Mouse (Mus musculus): ENCODE data around the gene Rnf32. TPM values are rescaled to one million over a fixed set of nuclear protein-coding genes. Genes with fewer than 3 reads are reported as not detected.

The Rnf32 gene
- polyA plus RNA-seq (2015; fragmentation: Nextera tagmentation; extraction: Ambion mirVana), result 0.10 and 0.14 TPM in 2 replicates

DNA sequence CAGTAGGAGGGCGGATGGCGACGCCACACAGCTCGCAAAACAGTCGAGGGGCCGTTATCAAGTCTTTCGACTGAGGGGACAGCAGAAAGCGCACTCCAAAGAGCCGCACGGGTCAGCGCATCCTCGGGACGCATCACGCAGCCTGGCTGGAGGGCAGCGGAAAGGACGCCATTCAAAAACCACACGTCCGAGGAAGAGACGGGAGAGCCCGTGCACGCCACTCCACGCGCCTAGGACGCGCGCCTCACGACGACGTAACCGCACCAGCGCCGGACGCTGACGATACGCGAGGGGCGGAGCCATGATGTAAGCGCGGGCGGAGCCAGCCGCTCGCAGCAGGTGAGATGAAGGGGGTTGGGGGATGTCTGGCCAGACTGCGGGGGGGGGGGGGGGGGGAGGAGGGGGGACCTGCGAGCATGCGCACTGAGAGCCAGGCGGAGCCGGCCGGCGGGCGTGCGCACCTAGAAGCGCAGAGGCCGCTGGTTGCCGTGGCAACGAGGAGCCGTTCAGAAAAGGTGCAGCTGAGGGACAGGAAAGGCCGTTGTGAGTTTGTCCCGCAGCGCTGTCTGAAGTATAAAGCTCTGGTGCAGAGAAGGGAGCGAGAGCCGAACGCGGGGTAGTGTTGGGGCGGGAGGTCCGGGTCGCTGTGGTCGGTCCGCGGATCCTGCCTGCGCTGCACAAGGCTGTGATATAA lies at the start of gene Rnf32:
Gene Rnf32 (plus strand): TSS at position 423 of the 694 bp plus-strand sequence.
- H3K36me3 ChIP-seq (replicated peaks), result no peaks in the 10 kb centered on the region
- peak within 1 kb of the TSS; percentile 77 for H3K4me2 ChIP-seq
- ATAC-seq (ENCODE audit: insufficient read depth), result peak; percentile 76
- no peak within 1 kb of the TSS for H3K9ac ChIP-seq
- H3K27ac ChIP-seq (replicated peaks), result no peak within 1 kb of the TSS
- H3K4me1 ChIP-seq (replicated peaks), result peaks cover 11% of the 10 kb centered on the region; the same call in 1 of the 2 replicates
- under 1% methylated on average over 69 of the region's 70 CpGs for WGBS (ENCODE audit: insufficient replicate concordance)
- H3K4me3 ChIP-seq (replicated peaks), result peak within 1 kb of the TSS; percentile 59
- no peaks in the 10 kb centered on the region for H3K9me3 ChIP-seq (replicated peaks)
- peaks cover 34% of the 10 kb centered on the region for H3K27me3 ChIP-seq

- Histone ChIP-seq H3K4me1 (replicated peaks) (no peaks in the 10 kb centered on the region), H3K9ac (no peak overlapping the region), H3K36me3 (replicated peaks) (no peaks in the 10 kb centered on the region), H3K4me3 (replicated peaks) (no peak overlapping the region), H3K27ac (replicated peaks) (no peak overlapping the region), H3K9me3 (replicated peaks) (no peaks in the 10 kb centered on the region), H3K27me3 (no peaks in the 10 kb centered on the region), H3K4me2 (no peak overlapping the region)
- WGBS (ENCODE audit: insufficient replicate concordance), result 42% methylated on average over 4 of the region's 4 CpGs
- ATAC-seq (ENCODE audit: insufficient read depth), result no peak
These were observed 45.6 kb upstream of the Rnf32 start for GRCm38 (mm10) chr5:29150146-29150545.

- Histone ChIP-seq H3K4me2 (no peak overlapping the region), H3K4me1 (replicated peaks) (no peaks in the 10 kb centered on the region), H3K27me3 (no peaks in the 10 kb centered on the region), H3K27ac (replicated peaks) (no peak overlapping the region), H3K36me3 (replicated peaks) (no peaks in the 10 kb centered on the region), H3K4me3 (replicated peaks) (no peak overlapping the region), H3K9me3 (replicated peaks) (no peaks in the 10 kb centered on the region), H3K9ac (no peak overlapping the region)
- 10% methylated on average over 1 of the region's 1 CpGs for WGBS (ENCODE audit: insufficient replicate concordance)
- no peak for ATAC-seq (ENCODE audit: insufficient read depth)
These were observed 35.9 kb upstream of the Rnf32 start for GRCm38 (mm10) chr5:29159849-29160248.

DNA sequence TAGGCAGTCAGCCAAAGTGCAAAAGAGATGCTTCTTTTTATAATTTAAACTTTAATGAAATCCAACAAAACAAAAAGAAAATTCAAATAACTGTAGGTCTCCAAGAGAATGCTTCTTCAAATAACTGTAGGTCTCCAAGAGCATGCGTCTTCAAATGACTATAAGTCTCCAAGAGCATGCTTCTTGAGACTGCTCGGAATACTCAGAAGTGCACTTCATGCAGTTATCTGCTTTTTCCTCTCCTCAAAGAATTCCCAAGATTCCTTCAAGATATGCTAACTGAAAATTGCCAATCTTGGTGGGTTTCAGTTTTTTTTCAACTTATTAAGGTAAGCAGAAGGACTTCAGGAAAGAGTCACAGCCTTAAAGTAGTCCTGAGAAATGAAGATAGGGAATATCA lies 28.8 kb upstream of the Rnf32 start:
- H3K4me3 ChIP-seq (replicated peaks), result no peak overlapping the region
- no peaks in the 10 kb centered on the region for H3K9me3 ChIP-seq (replicated peaks)
- H3K4me2 ChIP-seq, result no peak overlapping the region
- ATAC-seq (ENCODE audit: insufficient read depth), result no peak
- no peak overlapping the region for H3K27ac ChIP-seq (replicated peaks)
- WGBS (ENCODE audit: insufficient replicate concordance), result 69% methylated on average over 2 of the region's 2 CpGs
- H3K27me3 ChIP-seq, result no peaks in the 10 kb centered on the region
- no peaks in the 10 kb centered on the region for H3K36me3 ChIP-seq (replicated peaks)
- H3K4me1 ChIP-seq (replicated peaks), result no peaks in the 10 kb centered on the region
- no peak overlapping the region for H3K9ac ChIP-seq

DNA sequence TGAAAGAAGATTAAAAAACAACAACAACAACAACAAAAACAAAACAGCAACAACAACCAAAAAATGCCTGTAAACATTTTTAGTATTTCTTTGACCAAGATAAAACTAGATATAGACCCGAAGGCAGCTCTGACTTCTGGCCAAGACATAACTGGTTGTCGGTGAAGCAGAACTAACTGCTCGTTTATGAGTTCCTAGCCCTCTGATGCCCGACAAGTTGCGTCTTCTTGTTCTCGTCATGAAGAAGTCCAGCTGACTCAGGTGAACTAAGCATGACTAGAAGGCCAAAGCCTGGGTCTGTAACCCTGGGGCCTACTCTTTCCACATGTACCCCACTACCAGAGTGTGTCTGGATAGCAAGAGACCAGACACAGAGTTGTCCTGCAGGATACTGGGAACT lies 25.6 kb upstream of the Rnf32 start:
- 63% methylated on average over 6 of the region's 6 CpGs for WGBS (ENCODE audit: insufficient replicate concordance)
- H3K36me3 ChIP-seq (replicated peaks), result no peaks in the 10 kb centered on the region
- ATAC-seq (ENCODE audit: insufficient read depth), result no peak

DNA sequence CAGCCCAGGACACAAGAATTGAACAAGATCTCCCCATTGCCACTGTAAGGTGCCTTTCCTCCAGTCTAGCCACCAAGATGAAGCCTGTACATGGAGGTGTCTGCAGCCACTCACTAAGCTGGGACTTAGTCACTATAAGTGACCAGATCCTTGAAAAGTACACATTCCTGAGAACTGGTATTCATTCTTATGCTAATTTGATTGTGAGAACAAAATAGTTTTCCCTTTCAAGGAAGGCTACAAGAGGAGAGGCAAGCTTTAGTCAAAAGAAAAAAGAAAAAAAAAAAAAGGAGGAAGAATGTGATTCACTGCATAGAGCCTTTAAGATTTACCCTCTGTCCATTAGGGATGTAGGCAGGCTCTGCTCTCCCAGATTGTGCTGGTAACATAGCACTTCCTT lies 24.6 kb upstream of the Rnf32 start:
- Histone ChIP-seq H3K9me3 (replicated peaks) (no peaks in the 10 kb centered on the region), H3K27ac (replicated peaks) (no peak overlapping the region), H3K4me1 (replicated peaks) (no peaks in the 10 kb centered on the region), H3K36me3 (replicated peaks) (no peaks in the 10 kb centered on the region), H3K4me2 (no peak overlapping the region), H3K9ac (no peak overlapping the region), H3K4me3 (replicated peaks) (no peak overlapping the region), H3K27me3 (no peaks in the 10 kb centered on the region)
- no peak for ATAC-seq (ENCODE audit: insufficient read depth)

More for the DNA sequence above, 25.6 kb upstream of the Rnf32 start:
- Histone ChIP-seq H3K4me1 (replicated peaks) (no peaks in the 10 kb centered on the region), H3K27ac (replicated peaks) (no peak overlapping the region), H3K27me3 (no peaks in the 10 kb centered on the region), H3K4me3 (replicated peaks) (no peak overlapping the region), H3K4me2 (no peak overlapping the region), H3K9me3 (replicated peaks) (no peaks in the 10 kb centered on the region), H3K9ac (no peak overlapping the region)

DNA sequence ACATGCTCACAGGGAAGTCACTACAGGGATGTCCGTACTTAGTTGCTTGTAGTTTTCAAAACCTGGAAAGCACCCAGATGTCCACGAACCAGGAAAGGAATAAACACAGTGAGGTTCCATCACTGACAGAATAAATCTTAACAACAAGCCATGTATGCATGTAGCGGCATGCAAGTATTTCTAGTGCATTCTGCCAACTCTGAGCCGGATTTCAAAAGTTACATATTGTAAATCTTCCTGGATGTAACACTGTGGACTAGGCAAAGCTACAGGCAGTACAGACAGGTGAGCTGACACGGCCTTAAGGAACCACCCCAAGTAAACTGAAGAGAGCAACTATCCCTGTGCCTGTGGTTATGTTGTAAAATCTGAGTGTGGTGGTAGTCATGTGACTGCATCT lies 9.0 kb upstream of the Rnf32 start:
- no peaks in the 10 kb centered on the region for H3K9me3 ChIP-seq (replicated peaks)
- 61% methylated on average over 5 of the region's 5 CpGs for WGBS (ENCODE audit: insufficient replicate concordance)
- H3K4me2 ChIP-seq, result no peak overlapping the region
- no peak for ATAC-seq (ENCODE audit: insufficient read depth)
- H3K4me1 ChIP-seq (replicated peaks), result no peaks in the 10 kb centered on the region
- H3K4me3 ChIP-seq (replicated peaks), result no peak overlapping the region
- H3K9ac ChIP-seq, result no peak overlapping the region
- no peak overlapping the region for H3K27ac ChIP-seq (replicated peaks)
- H3K27me3 ChIP-seq, result no peaks in the 10 kb centered on the region
- H3K36me3 ChIP-seq (replicated peaks), result no peaks in the 10 kb centered on the region

DNA sequence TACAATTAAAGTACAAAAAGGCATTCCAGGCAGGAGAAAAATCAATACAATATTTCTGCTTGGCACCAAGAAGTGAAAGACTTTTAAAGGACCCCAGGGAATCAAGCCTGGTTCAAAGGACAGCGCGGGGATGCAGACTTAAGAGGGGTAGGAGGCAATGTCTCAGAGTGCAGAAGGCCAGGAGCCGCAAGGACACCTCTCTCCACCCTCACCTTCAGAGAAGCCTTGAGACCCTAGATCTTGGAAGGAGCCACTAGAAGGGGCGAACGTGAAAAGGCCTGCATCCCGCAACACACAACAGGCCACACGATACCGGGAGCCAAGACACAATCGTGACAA lies 592 bp upstream of the Rnf32 start:
- Histone ChIP-seq H3K4me2 (peak overlapping the region; percentile 77), H3K36me3 (replicated peaks) (no peaks in the 10 kb centered on the region), H3K9me3 (replicated peaks) (no peaks in the 10 kb centered on the region), H3K27me3 (peaks cover 34% of the 10 kb centered on the region), H3K9ac (no peak overlapping the region), H3K4me1 (replicated peaks) (peaks cover 11% of the 10 kb centered on the region; the same call in 1 of the 2 replicates), H3K27ac (replicated peaks) (no peak overlapping the region), H3K4me3 (replicated peaks) (peak overlapping the region; percentile 59)
- no peak; the same call in 1 of the 2 replicates for ATAC-seq (ENCODE audit: insufficient read depth)
- WGBS (ENCODE audit: insufficient replicate concordance), result 14% methylated on average over 9 of the region's 9 CpGs

- 12% methylated on average over 12 of the region's 12 CpGs for WGBS (ENCODE audit: insufficient replicate concordance)
- ATAC-seq (ENCODE audit: insufficient read depth), result no peak
- peaks cover 11% of the 10 kb centered on the region; the same call in 1 of the 2 replicates for H3K4me1 ChIP-seq (replicated peaks)
- no peak overlapping the region for H3K9ac ChIP-seq
- H3K4me3 ChIP-seq (replicated peaks), result peak overlapping the region; percentile 59
- no peak overlapping the region for H3K27ac ChIP-seq (replicated peaks)
- H3K27me3 ChIP-seq, result peaks cover 34% of the 10 kb centered on the region
- no peaks in the 10 kb centered on the region for H3K9me3 ChIP-seq (replicated peaks)
- H3K4me2 ChIP-seq, result peak overlapping the region; percentile 77
- H3K36me3 ChIP-seq (replicated peaks), result no peaks in the 10 kb centered on the region
These were observed 469 bp downstream of the Rnf32 start for GRCm38 (mm10) chr5:29196264-29196658.

GRCm38 (mm10) chr5:29197187-29197586 lies 1.4 kb downstream of the Rnf32 start:
- H3K9ac ChIP-seq, result no peak overlapping the region
- no peaks in the 10 kb centered on the region for H3K36me3 ChIP-seq (replicated peaks)
- no peak overlapping the region for H3K4me2 ChIP-seq
- H3K27me3 ChIP-seq, result peaks cover 34% of the 10 kb centered on the region
- H3K9me3 ChIP-seq (replicated peaks), result no peaks in the 10 kb centered on the region
- H3K4me3 ChIP-seq (replicated peaks), result no peak overlapping the region
- ATAC-seq (ENCODE audit: insufficient read depth), result no peak
- no peak overlapping the region for H3K27ac ChIP-seq (replicated peaks)
- WGBS (ENCODE audit: insufficient replicate concordance), result 74% methylated on average over 4 of the region's 4 CpGs
- peaks cover 11% of the 10 kb centered on the region; the same call in 1 of the 2 replicates for H3K4me1 ChIP-seq (replicated peaks)

DNA sequence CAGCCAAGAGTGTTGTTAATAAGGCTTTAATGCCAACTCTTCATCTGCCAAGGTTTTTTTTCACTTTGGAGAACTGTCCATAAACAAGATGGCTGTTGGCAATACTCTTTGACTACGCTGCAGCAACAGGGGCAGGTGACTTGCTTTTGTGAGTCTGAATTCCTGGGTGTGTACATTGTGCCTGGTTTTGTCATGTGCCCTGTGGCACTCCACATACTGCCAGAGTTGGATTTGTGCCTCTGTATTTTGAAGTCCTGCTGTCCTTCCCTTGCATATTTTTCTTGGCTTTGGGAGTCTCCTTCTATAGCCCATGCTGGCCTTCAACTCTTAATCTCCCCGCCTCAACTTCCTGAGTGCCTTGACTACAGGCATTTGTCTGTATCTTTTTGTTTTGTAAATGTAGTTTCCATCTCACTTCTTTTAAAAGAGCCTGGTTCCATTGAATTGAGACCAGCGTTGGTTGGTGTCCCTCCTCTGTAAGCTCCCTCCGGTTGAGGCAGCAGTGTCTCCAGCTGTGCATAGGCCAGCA lies 3.2 kb downstream of the Rnf32 start:
- Histone ChIP-seq H3K27me3 (peaks cover 33% of the 10 kb centered on the region), H3K36me3 (replicated peaks) (no peaks in the 10 kb centered on the region), H3K9me3 (replicated peaks) (no peaks in the 10 kb centered on the region), H3K4me2 (no peak overlapping the region), H3K27ac (replicated peaks) (no peak overlapping the region), H3K4me3 (replicated peaks) (no peak overlapping the region), H3K9ac (no peak overlapping the region), H3K4me1 (replicated peaks) (peaks cover 11% of the 10 kb centered on the region; the same call in 1 of the 2 replicates)
- WGBS (ENCODE audit: insufficient replicate concordance), result 60% methylated on average over 4 of the region's 4 CpGs
- no peak for ATAC-seq (ENCODE audit: insufficient read depth)

- no peak for ATAC-seq (ENCODE audit: insufficient read depth)
- H3K4me3 ChIP-seq (replicated peaks), result no peak overlapping the region
- H3K9me3 ChIP-seq (replicated peaks), result no peaks in the 10 kb centered on the region
- 29% methylated on average over 3 of the region's 3 CpGs for WGBS (ENCODE audit: insufficient replicate concordance)
- no peak overlapping the region for H3K4me2 ChIP-seq
- no peak overlapping the region for H3K9ac ChIP-seq
- peaks cover 11% of the 10 kb centered on the region; the same call in 1 of the 2 replicates for H3K4me1 ChIP-seq (replicated peaks)
- peaks cover 26% of the 10 kb centered on the region for H3K27me3 ChIP-seq
- H3K36me3 ChIP-seq (replicated peaks), result no peaks in the 10 kb centered on the region
- no peak overlapping the region for H3K27ac ChIP-seq (replicated peaks)
These were observed 4.1 kb downstream of the Rnf32 start for GRCm38 (mm10) chr5:29199868-29200267.

All from liver, embryonic 15.5 days (tissue).